Mouse (Mus musculus): ENCODE measurements around the gene Cacna1e.

DNA sequence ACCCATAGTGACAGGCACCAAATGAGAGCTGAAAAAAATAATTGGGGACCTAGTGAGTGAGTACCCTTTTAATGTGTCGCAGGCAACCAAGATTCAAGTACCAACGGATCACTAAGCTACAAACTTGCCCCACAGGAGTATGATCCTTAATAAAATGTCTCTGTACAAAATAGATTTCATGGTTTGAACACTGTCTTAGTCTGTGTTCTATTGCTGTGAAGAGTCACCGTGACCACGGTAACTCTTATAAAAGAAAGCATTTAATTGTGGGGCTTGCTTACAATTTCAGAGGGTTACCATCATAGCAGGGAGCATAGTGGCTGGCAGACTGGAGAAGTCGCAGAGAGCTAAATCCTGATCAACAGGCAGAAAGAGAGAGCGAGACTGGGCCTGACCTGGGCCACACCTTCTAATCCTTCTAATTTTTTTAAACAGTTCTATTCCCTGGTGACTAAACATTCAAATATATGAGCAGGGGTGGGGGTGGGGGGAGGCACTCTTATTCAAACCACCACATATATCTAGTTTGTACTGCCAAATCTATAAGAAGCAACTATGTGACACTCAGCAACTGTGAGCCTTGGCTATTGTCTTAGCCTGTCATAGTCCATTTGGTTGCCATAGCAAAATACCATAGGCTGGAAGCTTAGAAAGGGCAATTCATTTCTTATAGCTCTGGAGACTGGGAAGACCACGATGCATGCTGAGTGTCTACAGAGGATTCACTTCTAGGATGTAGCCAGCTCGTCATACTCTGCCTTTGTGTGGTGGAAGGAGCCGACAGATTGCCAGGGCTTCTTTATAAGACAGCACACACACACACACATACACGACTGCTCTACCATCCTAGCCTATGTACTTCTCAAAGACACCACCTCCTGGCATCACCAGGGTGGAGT is 52.8 kb downstream of the Cacna1e start:
- TF ChIP-seq CTCF (IDR thresholded peaks at IDR 0.05; ENCODE audit: low read depth, low read length): no peak
- TF ChIP-seq POLR2A (IDR thresholded peaks at IDR 0.05; ENCODE audit: borderline replicate concordance, low read depth, low read length): no peak

Measured in bone marrow macrophage, adult 2 months (primary cell).